Mouse (Mus musculus): ENCODE results near the gene Mrpl39. TPM values are rescaled to one million over a fixed set of nuclear protein-coding genes. Genes with fewer than 3 reads are reported as not detected.

The Mrpl39 gene
- polyA plus RNA-seq, 1 experiment from 2014 or later: 48.9 TPM

MicroRNAs within 50 kb of the gene (microRNA counts, 519-probe panel; counts per million panel counts)
- 97.1 counts per million, percentile 29 among the panel's probes with 10 or more counts for microRNA mmu-miR-155

Other genes starting within 250 kb of the Mrpl39 start
- not detected in 2 replicates for gene A730009L09Rik, start 220.6 kb downstream of the Mrpl39 start, polyA plus RNA-seq (2015; fragmentation: Nextera tagmentation; extraction: Ambion mirVana)
- 5.4 and 5.6 TPM in 2 replicates for gene Jam2, start 38.4 kb upstream of the Mrpl39 start, polyA plus RNA-seq (2015; fragmentation: Nextera tagmentation; extraction: Ambion mirVana)
- 27.8 and 29.8 TPM in 2 replicates for gene Gabpa, start 99.2 kb upstream of the Mrpl39 start, polyA plus RNA-seq (2015; fragmentation: Nextera tagmentation; extraction: Ambion mirVana)
- gene Atp5j, start 99.9 kb upstream of the Mrpl39 start, polyA plus RNA-seq (2015; fragmentation: Nextera tagmentation; extraction: Ambion mirVana): 1,058 and 1,111 TPM in 2 replicates

All from intestine, embryonic 15.5 days (tissue).